Comparison of ENCODE assay signal across 12 mouse cellular contexts in the genomic region with DNA sequence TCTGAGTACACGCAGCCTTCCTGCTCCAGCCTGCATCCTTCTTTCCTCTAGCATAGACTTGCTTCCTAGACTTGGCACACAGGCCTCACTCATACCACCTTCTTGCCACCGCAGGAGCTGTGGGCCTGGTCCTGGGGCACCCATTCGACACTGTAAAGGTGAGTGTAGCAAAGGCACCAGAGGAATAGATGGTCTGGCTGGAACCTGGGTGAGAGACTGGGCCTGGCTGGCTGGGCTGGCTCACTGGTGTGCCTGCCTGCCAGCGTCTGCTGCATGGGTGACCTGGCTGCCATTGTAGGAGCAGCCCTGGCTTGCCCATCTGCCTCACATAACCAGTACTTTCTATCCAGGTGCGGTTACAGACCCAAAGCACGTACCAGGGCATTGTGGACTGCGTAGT.
"Had no signal": no experiment of that assay in that cellular context is flagged by ENCODE, and none has a peak within 500 bp of the region (broad histone marks: within the 10 kb centered on the region; RNA-seq: fewer than 3 reads in every experiment).

No protein-coding gene starts in this region.

- H3K36me3 ChIP-seq: lung, embryonic 15.5 days; midbrain, embryonic 10.5 days; midbrain, embryonic 15.5 days; neural tube, embryonic 13.5 days had no signal

- H3K9me3 ChIP-seq: lung, embryonic 15.5 days; midbrain, embryonic 10.5 days; midbrain, embryonic 15.5 days; neural tube, embryonic 13.5 days had no signal

- H3K27me3 ChIP-seq: lung, embryonic 15.5 days; midbrain, embryonic 15.5 days; neural tube, embryonic 13.5 days had no signal

- H3K9ac ChIP-seq: lung, embryonic 15.5 days; midbrain, embryonic 15.5 days; neural tube, embryonic 13.5 days had no signal

- H3K27ac ChIP-seq: lung, embryonic 15.5 days; midbrain, embryonic 10.5 days; midbrain, embryonic 15.5 days; neural tube, embryonic 13.5 days had no signal

- H3K4me3 ChIP-seq: left cerebral cortex, adult 2 months; lung, embryonic 15.5 days; midbrain, embryonic 10.5 days; midbrain, embryonic 15.5 days; neural tube, embryonic 13.5 days had no signal

- DNase-seq: kidney, adult 8-10 months; kidney, postnatal 10 days; lung, postnatal 14 days; right cerebral cortex, postnatal 14 days; thymus, adult 18-20 months; thymus, postnatal 14 days had no signal

- ATAC-seq: intestine, embryonic 16.5 days; midbrain, embryonic 15.5 days had no signal

- H3K4me2 ChIP-seq: lung, embryonic 15.5 days; midbrain, embryonic 15.5 days; neural tube, embryonic 13.5 days had no signal
